20 mouse cellular contexts compared by ENCODE assay signal in the genomic region with DNA sequence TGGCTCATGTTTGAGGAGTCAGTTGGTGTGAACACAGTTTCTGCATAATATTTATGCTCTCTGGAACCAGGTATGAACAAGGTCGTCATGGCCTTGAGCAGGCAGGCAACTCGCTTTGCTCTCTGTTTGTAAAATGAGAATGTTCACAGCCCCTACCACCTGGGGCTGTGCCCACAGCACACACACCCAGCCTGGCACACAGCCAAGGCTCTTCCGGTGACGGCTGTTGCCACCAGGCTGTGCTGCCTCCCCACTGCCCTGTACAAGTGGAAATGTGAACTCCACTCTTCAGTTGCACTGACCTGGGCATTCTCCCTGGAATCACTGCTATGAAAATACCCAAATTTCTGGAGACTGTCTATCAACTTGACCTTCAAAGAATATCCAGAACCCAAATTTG. TPM values are rescaled to one million over a fixed set of nuclear protein-coding genes. Genes with fewer than 3 reads are reported as not detected.
DNase-seq lines count a peak whose midpoint lies in the region; ATAC-seq and TF ChIP-seq lines count a peak whose summit lies in the region.
"Had no signal": no experiment of that assay in that cellular context is flagged by ENCODE, and none has a peak within 500 bp of the region (broad histone marks: within the 10 kb centered on the region; RNA-seq: fewer than 3 reads in every experiment).

No protein-coding gene starts in this region.

- DNase-seq in cerebellum, postnatal 10 days: peak; percentile 27 to 40
- DNase-seq in cerebellum, postnatal 25 days: no peak
- DNase-seq in kidney, adult 9 months: peak; percentile 15
- DNase-seq in lung, embryonic 14.5 days: peak; percentile 26
- no peak for DNase-seq in lung, adult 2 months
- peak; percentile 51 for DNase-seq in splenic B cell, adult 2 months (ENCODE audit: low read depth, low spot score)
- DNase-seq in spleen, adult 12 weeks (ENCODE audit: low spot score): no peak
- DNase-seq: cerebellum, adult 8-10 months; gastrocnemius, postnatal 25 days; lung, postnatal 10 days; spleen, adult 18-20 months had no signal

- H3K9me3 ChIP-seq in kidney, embryonic 16.5 days (ENCODE audit: low read length): no peaks in the 10 kb centered on the region
- H3K9me3 ChIP-seq in lung, embryonic 14.5 days (ENCODE audit: low read depth, low read length): no peaks in the 10 kb centered on the region
- H3K9me3 ChIP-seq: embryonic facial prominence, embryonic 12.5 days; limb, embryonic 13.5 days; liver, embryonic 15.5 days; neural tube, embryonic 15.5 days had no signal

- no peak for ATAC-seq in kidney, embryonic 16.5 days (ENCODE audit: low FRiP score, low TSS enrichment)
- no peak for ATAC-seq in lung, embryonic 14.5 days (ENCODE audit: insufficient read depth)
- ATAC-seq: forebrain, embryonic 16.5 days had no signal

- no peak overlapping the region for H3K4me3 ChIP-seq in kidney, embryonic 16.5 days (ENCODE audit: low read length)
- no peak overlapping the region for H3K4me3 ChIP-seq in lung, embryonic 14.5 days (ENCODE audit: low read depth, low read length)
- H3K4me3 ChIP-seq in lung, adult 2 months (replicated peaks; ENCODE audit: extremely low read depth, low read depth, low read length): no peak overlapping the region
- H3K4me3 ChIP-seq: embryonic facial prominence, embryonic 12.5 days; limb, embryonic 13.5 days; liver, embryonic 15.5 days; midbrain, embryonic 12.5 days; neural tube, embryonic 15.5 days had no signal

- no peak overlapping the region for H3K4me2 ChIP-seq in kidney, embryonic 16.5 days (replicated peaks; ENCODE audit: low read depth, low read length)
- no peak overlapping the region for H3K4me2 ChIP-seq in lung, embryonic 14.5 days
- H3K4me2 ChIP-seq: embryonic facial prominence, embryonic 12.5 days; limb, embryonic 13.5 days; liver, embryonic 15.5 days; midbrain, embryonic 12.5 days; neural tube, embryonic 15.5 days had no signal

- no peaks in the 10 kb centered on the region for H3K36me3 ChIP-seq in kidney, embryonic 16.5 days (ENCODE audit: insufficient read depth, low read length)
- no peaks in the 10 kb centered on the region for H3K36me3 ChIP-seq in lung, embryonic 14.5 days (ENCODE audit: insufficient read depth)
- H3K36me3 ChIP-seq in splenic B cell, adult 2 months (ENCODE audit: control insufficient read depth, insufficient read depth, low read length, poor library complexity, severe bottlenecking): no peaks in the 10 kb centered on the region
- H3K36me3 ChIP-seq: embryonic facial prominence, embryonic 12.5 days; limb, embryonic 13.5 days; liver, embryonic 15.5 days; midbrain, embryonic 12.5 days; neural tube, embryonic 15.5 days had no signal

- H3K27me3 ChIP-seq in kidney, embryonic 16.5 days (ENCODE audit: insufficient read depth, low read length): no peaks in the 10 kb centered on the region; the same call in 1 of the 2 replicates
- peaks cover 11% of the 10 kb centered on the region for H3K27me3 ChIP-seq in lung, embryonic 14.5 days (ENCODE audit: insufficient read depth, low read length)
- no peaks in the 10 kb centered on the region for H3K27me3 ChIP-seq in splenic B cell, adult 2 months (ENCODE audit: control insufficient read depth, insufficient read depth, low read length, poor library complexity, severe bottlenecking)

- no peaks in the 10 kb centered on the region for H3K4me1 ChIP-seq in kidney, embryonic 16.5 days (ENCODE audit: insufficient read depth, low read length)
- no peaks in the 10 kb centered on the region for H3K4me1 ChIP-seq in lung, embryonic 14.5 days (ENCODE audit: insufficient read depth)
- H3K4me1 ChIP-seq in lung, adult 2 months (ENCODE audit: control insufficient read depth, insufficient read depth, low read length): no peaks in the 10 kb centered on the region
- H3K4me1 ChIP-seq: embryonic facial prominence, embryonic 12.5 days; liver, embryonic 15.5 days; midbrain, embryonic 12.5 days; neural tube, embryonic 15.5 days had no signal

- 53% methylated on average over 4 of the region's 4 CpGs for WGBS in kidney, embryonic 16.5 days
- 61% methylated on average over 4 of the region's 4 CpGs for WGBS in lung, embryonic 14.5 days
- WGBS in lung, adult 2 months: 42% methylated on average over 4 of the region's 4 CpGs

- no peak overlapping the region for H3K27ac ChIP-seq in kidney, embryonic 16.5 days (ENCODE audit: low read length)
- H3K27ac ChIP-seq in lung, embryonic 14.5 days (ENCODE audit: low read depth): no peak overlapping the region
- H3K27ac ChIP-seq: embryonic facial prominence, embryonic 12.5 days; liver, embryonic 15.5 days; midbrain, embryonic 12.5 days; neural tube, embryonic 15.5 days had no signal

- TF ChIP-seq POLR2A in lung, adult 2 months (IDR thresholded peaks at IDR 0.05; ENCODE audit: borderline replicate concordance, extremely low read depth, low read depth, low read length): no peak

- no peak for TF ChIP-seq CTCF in lung, embryonic 14.5 days (IDR thresholded peaks at IDR 0.05; ENCODE audit: low read depth)
- TF ChIP-seq CTCF in lung, adult 2 months (IDR thresholded peaks at IDR 0.05; ENCODE audit: insufficient read depth, low read length): no peak

- no peak overlapping the region for H3K9ac ChIP-seq in kidney, embryonic 16.5 days (replicated peaks; ENCODE audit: low read length)
- H3K9ac ChIP-seq in lung, embryonic 14.5 days: no peak overlapping the region
- H3K9ac ChIP-seq: embryonic facial prominence, embryonic 12.5 days; limb, embryonic 13.5 days; liver, embryonic 15.5 days; midbrain, embryonic 12.5 days; neural tube, embryonic 15.5 days had no signal

RNA-seq across cellular contexts. Expression of gene Gpr12, which starts 5.9 kb away (rescaled TPM):
- 0.76 and 1.1 TPM in 2 replicates for polyA plus RNA-seq in kidney, embryonic 16.5 days (2015; fragmentation: Nextera tagmentation; extraction: Ambion mirVana)
- polyA plus RNA-seq in lung, embryonic 14.5 days (2014; fragmentation: Nextera tagmentation; extraction: Ambion mirVana): not detected in 2 replicates
- polyA plus RNA-seq in lung, adult 2 months (2012; rRNA removed): not detected in 2 replicates
- polyA plus RNA-seq: heart, embryonic 16.5 days had no signal

RNA-seq across cellular contexts. Expression of gene Gm3415, which starts 35.1 kb away (rescaled TPM):
- not detected in 2 replicates for polyA plus RNA-seq in kidney, embryonic 16.5 days (2015; fragmentation: Nextera tagmentation; extraction: Ambion mirVana)
- polyA plus RNA-seq in lung, embryonic 14.5 days (2014; fragmentation: Nextera tagmentation; extraction: Ambion mirVana): not detected in 2 replicates
- polyA plus RNA-seq in lung, adult 2 months (2012; rRNA removed): not detected in 2 replicates
- polyA plus RNA-seq: cortical plate, adult 2 months; embryonic facial prominence, embryonic 12.5 days; forebrain, embryonic 16.5 days; heart, embryonic 16.5 days; limb, embryonic 13.5 days; liver, embryonic 15.5 days; midbrain, embryonic 12.5 days; neural tube, embryonic 15.5 days had no signal

RNA-seq across cellular contexts. Expression of gene Gm3409, which starts 53.5 kb away (rescaled TPM):
- not detected in 2 replicates for polyA plus RNA-seq in kidney, embryonic 16.5 days (2015; fragmentation: Nextera tagmentation; extraction: Ambion mirVana)
- not detected in 2 replicates for polyA plus RNA-seq in lung, embryonic 14.5 days (2014; fragmentation: Nextera tagmentation; extraction: Ambion mirVana)
- polyA plus RNA-seq in lung, adult 2 months (2012; rRNA removed): not detected in 2 replicates
- polyA plus RNA-seq: cortical plate, adult 2 months; embryonic facial prominence, embryonic 12.5 days; forebrain, embryonic 16.5 days; heart, embryonic 16.5 days; limb, embryonic 13.5 days; liver, embryonic 15.5 days; midbrain, embryonic 12.5 days; neural tube, embryonic 15.5 days had no signal

Comparison
In these comparisons a context has a peak if more than half of its experiments do, and no peak if none do; other contexts are left out.
1. DNase-seq: peak in cerebellum, postnatal 10 days (2 of 2), kidney, adult 9 months (single experiment), lung, embryonic 14.5 days (single experiment) and splenic B cell, adult 2 months (single experiment); none in cerebellum, postnatal 25 days (0 of 2), lung, adult 2 months (single experiment) and spleen, adult 12 weeks (single experiment).